Mouse (Mus musculus): ENCODE results near the gene Slc4a3. TPM values are rescaled to one million over a fixed set of nuclear protein-coding genes. Genes with fewer than 3 reads are reported as not detected.

Slc4a3 gene
- polyA plus RNA-seq, 1 experiment: 21.2 TPM

- TF ChIP-seq POLR2A (IDR thresholded peaks at IDR 0.05; ENCODE audit: control insufficient read depth, extremely low read depth, insufficient read depth, low read length, poor library complexity) (no peak), CTCF (IDR thresholded peaks at IDR 0.05; ENCODE audit: borderline replicate concordance, control insufficient read depth, extremely low read depth, insufficient read depth, low read length, poor library complexity) (peak; percentile 96; the same call in 1 of the 2 replicates)
- WGBS: 13% methylated on average over 17 of the region's 17 CpGs
- peak; percentile 77 for DNase-seq
- no peaks in the 10 kb centered on the region for H3K36me3 ChIP-seq (ENCODE audit: control insufficient read depth, insufficient read depth, low read length)
- no peak overlapping the region for H3K27ac ChIP-seq (ENCODE audit: control insufficient read depth, insufficient read depth, low read length)
- no peak overlapping the region for H3K4me3 ChIP-seq (ENCODE audit: control insufficient read depth, insufficient read depth, low read length)
- H3K4me1 ChIP-seq (replicated peaks; ENCODE audit: control insufficient read depth, insufficient read depth, low read length): no peaks in the 10 kb centered on the region
- no peaks in the 10 kb centered on the region for H3K27me3 ChIP-seq (ENCODE audit: control insufficient read depth, insufficient read depth, low read length)
Measured at GRCm38 (mm10) chr1:75559212-75559925, 13.3 kb downstream of the Slc4a3 start.

GRCm38 (mm10) chr1:75560206-75560913 lies 14.3 kb downstream of the Slc4a3 start:
- Histone ChIP-seq H3K27ac (ENCODE audit: control insufficient read depth, insufficient read depth, low read length) (no peak overlapping the region), H3K4me1 (replicated peaks; ENCODE audit: control insufficient read depth, insufficient read depth, low read length) (no peaks in the 10 kb centered on the region), H3K4me3 (ENCODE audit: control insufficient read depth, insufficient read depth, low read length) (no peak overlapping the region), H3K27me3 (ENCODE audit: control insufficient read depth, insufficient read depth, low read length) (no peaks in the 10 kb centered on the region), H3K36me3 (ENCODE audit: control insufficient read depth, insufficient read depth, low read length) (no peaks in the 10 kb centered on the region)
- TF ChIP-seq POLR2A (IDR thresholded peaks at IDR 0.05; ENCODE audit: control insufficient read depth, extremely low read depth, insufficient read depth, low read length, poor library complexity): no peak
- no peak for TF ChIP-seq CTCF (IDR thresholded peaks at IDR 0.05; ENCODE audit: borderline replicate concordance, control insufficient read depth, extremely low read depth, insufficient read depth, low read length, poor library complexity)
- DNase-seq: no peak
- 87% methylated on average over 12 of the region's 12 CpGs for WGBS

DNA sequence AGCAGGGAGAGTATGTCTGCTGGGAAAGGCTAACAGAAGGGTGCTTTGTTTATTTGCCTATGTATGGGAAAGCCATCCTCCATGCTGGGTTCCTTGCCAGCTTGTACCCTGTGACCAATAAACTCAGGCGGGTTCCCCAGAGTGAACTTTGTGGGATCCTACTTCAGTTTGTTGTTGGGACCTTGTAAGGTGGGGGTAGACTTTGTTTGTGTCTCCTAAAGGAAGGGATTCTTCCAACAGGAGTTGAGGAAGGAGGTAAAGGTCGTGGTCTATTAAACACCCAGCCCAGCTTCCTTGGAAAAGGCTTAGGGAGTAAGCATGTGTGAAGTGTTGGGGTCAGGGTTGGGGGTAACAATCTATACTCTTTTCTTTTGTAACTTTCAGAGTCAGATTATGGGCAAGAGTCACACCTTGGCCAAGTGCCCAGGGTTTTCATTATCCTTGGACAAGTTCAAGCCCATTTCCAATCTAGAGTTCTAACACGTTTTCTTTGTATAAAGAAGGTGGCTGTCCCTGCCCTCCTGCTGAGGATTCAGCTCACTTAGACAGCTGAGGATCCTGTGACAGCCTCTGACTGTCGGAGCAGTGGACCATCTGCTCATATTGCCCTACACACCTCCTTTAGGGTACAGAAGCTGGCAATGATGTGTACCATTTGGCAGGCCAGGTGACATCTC lies 15.3 kb downstream of the Slc4a3 start:
- H3K4me3 ChIP-seq (ENCODE audit: control insufficient read depth, insufficient read depth, low read length): no peak overlapping the region
- H3K27me3 ChIP-seq (ENCODE audit: control insufficient read depth, insufficient read depth, low read length): no peaks in the 10 kb centered on the region
- no peaks in the 10 kb centered on the region for H3K36me3 ChIP-seq (ENCODE audit: control insufficient read depth, insufficient read depth, low read length)
- peaks cover 3% of the 10 kb centered on the region for H3K4me1 ChIP-seq (replicated peaks; ENCODE audit: control insufficient read depth, insufficient read depth, low read length)
- no peak for DNase-seq
- 75% methylated on average over 4 of the region's 4 CpGs for WGBS
- no peak overlapping the region for H3K27ac ChIP-seq (ENCODE audit: control insufficient read depth, insufficient read depth, low read length)
- TF ChIP-seq CTCF (IDR thresholded peaks at IDR 0.05; ENCODE audit: borderline replicate concordance, control insufficient read depth, extremely low read depth, insufficient read depth, low read length, poor library complexity): no peak
- no peak for TF ChIP-seq POLR2A (IDR thresholded peaks at IDR 0.05; ENCODE audit: control insufficient read depth, extremely low read depth, insufficient read depth, low read length, poor library complexity)

GRCm38 (mm10) chr1:75561898-75562238 lies 15.8 kb downstream of the Slc4a3 start:
- Histone ChIP-seq H3K4me1 (replicated peaks; ENCODE audit: control insufficient read depth, insufficient read depth, low read length) (peaks cover 3% of the 10 kb centered on the region), H3K36me3 (ENCODE audit: control insufficient read depth, insufficient read depth, low read length) (no peaks in the 10 kb centered on the region), H3K4me3 (ENCODE audit: control insufficient read depth, insufficient read depth, low read length) (no peak overlapping the region), H3K27me3 (ENCODE audit: control insufficient read depth, insufficient read depth, low read length) (no peaks in the 10 kb centered on the region), H3K27ac (ENCODE audit: control insufficient read depth, insufficient read depth, low read length) (no peak overlapping the region)
- DNase-seq: no peak
- 83% methylated on average over 1 of the region's 1 CpGs for WGBS
- no peak for TF ChIP-seq POLR2A (IDR thresholded peaks at IDR 0.05; ENCODE audit: control insufficient read depth, extremely low read depth, insufficient read depth, low read length, poor library complexity)
- TF ChIP-seq CTCF (IDR thresholded peaks at IDR 0.05; ENCODE audit: borderline replicate concordance, control insufficient read depth, extremely low read depth, insufficient read depth, low read length, poor library complexity): no peak

- no peak overlapping the region for H3K4me3 ChIP-seq (ENCODE audit: control insufficient read depth, insufficient read depth, low read length)
- 97% methylated on average over 2 of the region's 2 CpGs for WGBS
- H3K36me3 ChIP-seq (ENCODE audit: control insufficient read depth, insufficient read depth, low read length): no peaks in the 10 kb centered on the region
Measured at GRCm38 (mm10) chr1:75564102-75564501, 18.0 kb downstream of the Slc4a3 start.

GRCm38 (mm10) chr1:75564916-75565315 lies 18.9 kb downstream of the Slc4a3 start:
- 53% methylated on average over 5 of the region's 5 CpGs for WGBS
- DNase-seq: no peak
- no peaks in the 10 kb centered on the region for H3K36me3 ChIP-seq (ENCODE audit: control insufficient read depth, insufficient read depth, low read length)
- H3K27ac ChIP-seq (ENCODE audit: control insufficient read depth, insufficient read depth, low read length): no peak overlapping the region
- H3K27me3 ChIP-seq (ENCODE audit: control insufficient read depth, insufficient read depth, low read length): no peaks in the 10 kb centered on the region
- H3K4me3 ChIP-seq (ENCODE audit: control insufficient read depth, insufficient read depth, low read length): no peak overlapping the region
- TF ChIP-seq POLR2A (IDR thresholded peaks at IDR 0.05; ENCODE audit: control insufficient read depth, extremely low read depth, insufficient read depth, low read length, poor library complexity) (no peak), CTCF (IDR thresholded peaks at IDR 0.05; ENCODE audit: borderline replicate concordance, control insufficient read depth, extremely low read depth, insufficient read depth, low read length, poor library complexity) (no peak)
- peaks cover 3% of the 10 kb centered on the region for H3K4me1 ChIP-seq (replicated peaks; ENCODE audit: control insufficient read depth, insufficient read depth, low read length)

More at GRCm38 (mm10) chr1:75564102-75564501, 18.0 kb downstream of the Slc4a3 start:
- DNase-seq: no peak
- Histone ChIP-seq H3K4me1 (replicated peaks; ENCODE audit: control insufficient read depth, insufficient read depth, low read length) (peaks cover 3% of the 10 kb centered on the region), H3K27ac (ENCODE audit: control insufficient read depth, insufficient read depth, low read length) (no peak overlapping the region), H3K27me3 (ENCODE audit: control insufficient read depth, insufficient read depth, low read length) (no peaks in the 10 kb centered on the region)
- TF ChIP-seq POLR2A (IDR thresholded peaks at IDR 0.05; ENCODE audit: control insufficient read depth, extremely low read depth, insufficient read depth, low read length, poor library complexity) (no peak), CTCF (IDR thresholded peaks at IDR 0.05; ENCODE audit: borderline replicate concordance, control insufficient read depth, extremely low read depth, insufficient read depth, low read length, poor library complexity) (no peak)

Measured in thymus, adult 2 months (tissue).